Mouse (Mus musculus): ENCODE data around the gene Mocs3.

DNA sequence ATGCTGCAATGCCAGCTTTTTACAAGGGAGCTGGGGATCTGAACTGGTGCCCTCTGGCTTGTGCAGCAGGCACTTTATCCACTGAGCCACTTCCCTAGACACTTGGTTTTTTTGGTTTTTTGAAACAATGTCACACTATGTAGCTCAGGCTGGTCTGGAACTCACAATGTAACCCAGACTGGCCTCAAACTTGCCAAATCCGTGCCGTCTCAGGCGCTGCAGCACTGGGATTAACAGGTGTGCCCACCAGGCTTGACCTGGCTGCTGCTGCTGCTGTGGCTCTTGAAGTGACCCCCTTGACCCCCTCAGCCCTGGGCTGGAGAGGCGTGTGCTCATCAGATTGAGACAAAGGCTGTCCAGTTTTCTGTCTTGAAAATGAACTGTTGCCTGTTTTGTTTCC, 7.9 kb downstream of the Mocs3 start:
- TF ChIP-seq POLR2A (IDR thresholded peaks at IDR 0.05; ENCODE audit: borderline replicate concordance, control insufficient read depth, low read depth, low read length) (no peak), CTCF (IDR thresholded peaks at IDR 0.05; ENCODE audit: control insufficient read depth, insufficient read depth, low read length) (no peak)
